Comparison of ENCODE assay signal across 11 mouse cellular contexts in genomic region chr9:66863456-66863855, GRCm38 (mm10). TPM values are rescaled to one million over a fixed set of nuclear protein-coding genes. Genes with fewer than 3 reads are reported as not detected.
A peak's percentile ranks its signal among the peaks of the same experiment; 100 is the strongest.
DNase-seq lines count a peak whose midpoint lies in the region; ATAC-seq and TF ChIP-seq lines count a peak whose summit lies in the region.
"Had no signal": no experiment of that assay in that cellular context is flagged by ENCODE, and none has a peak within 500 bp of the region (broad histone marks: within the 10 kb centered on the region; RNA-seq: fewer than 3 reads in every experiment).

No protein-coding gene starts in this region.

- no peaks in the 10 kb centered on the region for H3K9me3 ChIP-seq in embryonic facial prominence, embryonic 14.5 days (ENCODE audit: control insufficient read depth, low read length)
- H3K9me3 ChIP-seq in forebrain, embryonic 12.5 days: no peaks in the 10 kb centered on the region
- H3K9me3 ChIP-seq in lung, embryonic 15.5 days: no peaks in the 10 kb centered on the region
- H3K9me3 ChIP-seq in midbrain, embryonic 10.5 days (replicated peaks): no peaks in the 10 kb centered on the region

- no peaks in the 10 kb centered on the region for H3K27me3 ChIP-seq in embryonic facial prominence, embryonic 14.5 days (replicated peaks; ENCODE audit: control insufficient read depth, insufficient read depth, low read length)
- no peaks in the 10 kb centered on the region for H3K27me3 ChIP-seq in forebrain, embryonic 12.5 days
- no peaks in the 10 kb centered on the region for H3K27me3 ChIP-seq in lung, embryonic 15.5 days
- no peaks in the 10 kb centered on the region for H3K27me3 ChIP-seq in midbrain, embryonic 10.5 days (ENCODE audit: low read depth, poor library complexity, severe bottlenecking)

- no peak overlapping the region for H3K4me3 ChIP-seq in layer of hippocampus, adult 2 months
- no peak overlapping the region for H3K4me3 ChIP-seq in embryonic facial prominence, embryonic 14.5 days (ENCODE audit: low read depth, low read length)
- H3K4me3 ChIP-seq in forebrain, embryonic 12.5 days (replicated peaks): no peak overlapping the region
- no peak overlapping the region for H3K4me3 ChIP-seq in lung, embryonic 15.5 days
- no peak overlapping the region for H3K4me3 ChIP-seq in midbrain, embryonic 10.5 days

- peaks cover 20% of the 10 kb centered on the region for H3K36me3 ChIP-seq in embryonic facial prominence, embryonic 14.5 days (ENCODE audit: control insufficient read depth, insufficient read depth, low read length)
- peaks cover 16% of the 10 kb centered on the region for H3K36me3 ChIP-seq in forebrain, embryonic 12.5 days (replicated peaks)
- 0 out of 2 replicates have a peak, but pooled peaks cover 6% of the 10 kb centered on the region for H3K36me3 ChIP-seq in lung, embryonic 15.5 days
- peaks cover 30% of the 10 kb centered on the region for H3K36me3 ChIP-seq in midbrain, embryonic 10.5 days

- TF ChIP-seq CTCF in layer of hippocampus, adult 2 months (conservative IDR thresholded peaks at IDR 0.05): no peak

- 0 out of 2 replicates have a peak, but pooled peaks have one; percentile 26 for ATAC-seq in embryonic facial prominence, embryonic 14.5 days (ENCODE audit: low read depth)
- ATAC-seq in forebrain, embryonic 12.5 days (ENCODE audit: low FRiP score): peak; percentile 46; the same call in 1 of the 2 replicates
- no peak for ATAC-seq in lung, embryonic 15.5 days (ENCODE audit: borderline replicate concordance, extremely low read depth, low FRiP score, low TSS enrichment)
- ATAC-seq: activated CD4-positive, CD25-positive, alpha-beta regulatory T cell, adult 4 months had no signal

- H3K27ac ChIP-seq in layer of hippocampus, adult 2 months: peak overlapping the region; percentile 85
- peak overlapping the region; percentile 67 for H3K27ac ChIP-seq in embryonic facial prominence, embryonic 14.5 days (replicated peaks; ENCODE audit: low read depth, low read length)
- H3K27ac ChIP-seq in forebrain, embryonic 12.5 days: peak overlapping the region; percentile 85
- 0 out of 2 replicates have a peak overlapping the region, but pooled peaks have one; percentile 5 for H3K27ac ChIP-seq in lung, embryonic 15.5 days
- no peak overlapping the region for H3K27ac ChIP-seq in midbrain, embryonic 10.5 days (replicated peaks)

- WGBS in embryonic facial prominence, embryonic 14.5 days: 42% methylated on average over 3 of the region's 3 CpGs
- 13% methylated on average over 3 of the region's 3 CpGs for WGBS in forebrain, embryonic 12.5 days
- WGBS in lung, embryonic 15.5 days: 54% methylated on average over 3 of the region's 3 CpGs
- 65% methylated on average over 3 of the region's 3 CpGs for WGBS in midbrain, embryonic 10.5 days

- H3K4me2 ChIP-seq in embryonic facial prominence, embryonic 14.5 days (ENCODE audit: low read depth, low read length): no peak overlapping the region
- no peak overlapping the region for H3K4me2 ChIP-seq in forebrain, embryonic 12.5 days
- no peak overlapping the region for H3K4me2 ChIP-seq in lung, embryonic 15.5 days

- H3K9ac ChIP-seq in embryonic facial prominence, embryonic 14.5 days (ENCODE audit: low read depth, low read length): no peak overlapping the region
- no peak overlapping the region for H3K9ac ChIP-seq in forebrain, embryonic 12.5 days
- H3K9ac ChIP-seq in lung, embryonic 15.5 days: no peak overlapping the region

- DNase-seq in layer of hippocampus, adult 2 months (ENCODE audit: low spot score in 2 of 2): peak in 1 of 2 experiments; percentile 57
- no peak for DNase-seq in layer of hippocampus, adult 11-12 months (ENCODE audit: low spot score)
- peak; percentile 74 for DNase-seq in embryonic facial prominence, embryonic 14.5 days (ENCODE audit: low spot score)
- no peak for DNase-seq in midbrain, embryonic 10.5 days (ENCODE audit: low spot score)
- no peak for DNase-seq in cerebellum, adult 11-12 months
- no peak for DNase-seq in adrenal gland, adult 2 months
- DNase-seq: gastrocnemius, postnatal 25 days; kidney, adult 2 months had no signal

- H3K4me1 ChIP-seq in embryonic facial prominence, embryonic 14.5 days (ENCODE audit: control insufficient read depth, insufficient read depth, low read length): peaks cover 15% of the 10 kb centered on the region
- H3K4me1 ChIP-seq in forebrain, embryonic 12.5 days: peaks cover 29% of the 10 kb centered on the region
- 0 out of 2 replicates have a peak, but pooled peaks cover 7% of the 10 kb centered on the region for H3K4me1 ChIP-seq in lung, embryonic 15.5 days
- H3K4me1 ChIP-seq in midbrain, embryonic 10.5 days: peaks cover 15% of the 10 kb centered on the region

RNA-seq across cellular contexts. Expression of gene Aph1c, which starts 28.9 kb away (rescaled TPM):
- 1 to 10 TPM; 7.6 to 8.4 TPM for total RNA-seq in layer of hippocampus, adult 2 months (2021)
- polyA plus RNA-seq in embryonic facial prominence, embryonic 14.5 days (2014; fragmentation: Nextera tagmentation; extraction: Ambion mirVana): 3.8 and 4.4 TPM in 2 replicates
- polyA plus RNA-seq in forebrain, embryonic 12.5 days (2016; fragmentation: Nextera tagmentation; extraction: Ambion mirVana): 1.7 and 2.2 TPM in 2 replicates
- polyA plus RNA-seq in lung, embryonic 15.5 days (2015; fragmentation: Nextera tagmentation; extraction: Ambion mirVana): 3.5 and 5.3 TPM in 2 replicates
- polyA plus RNA-seq in midbrain, embryonic 10.5 days (2016; fragmentation: Nextera tagmentation; extraction: Ambion mirVana): 1.1 and 1.4 TPM in 2 replicates
- 1 to 10 TPM; 4.2 to 4.3 TPM for total RNA-seq in adrenal gland, adult 2 months (2021)
- 1.4 and 1.6 TPM in 2 replicates for polyA plus RNA-seq in adrenal gland, adult 2 months (2012; rRNA removed)

RNA-seq across cellular contexts. Expression of gene Rab8b, which starts 56.0 kb away (rescaled TPM):
- total RNA-seq in layer of hippocampus, adult 2 months (2021): 10 to 100 TPM; 46.1 to 47.1 TPM
- polyA plus RNA-seq in embryonic facial prominence, embryonic 14.5 days (2014; fragmentation: Nextera tagmentation; extraction: Ambion mirVana): 15.9 and 17.7 TPM in 2 replicates
- polyA plus RNA-seq in forebrain, embryonic 12.5 days (2016; fragmentation: Nextera tagmentation; extraction: Ambion mirVana): 50.3 and 50.7 TPM in 2 replicates
- 24.2 and 30.1 TPM in 2 replicates for polyA plus RNA-seq in lung, embryonic 15.5 days (2015; fragmentation: Nextera tagmentation; extraction: Ambion mirVana)
- polyA plus RNA-seq in midbrain, embryonic 10.5 days (2016; fragmentation: Nextera tagmentation; extraction: Ambion mirVana): 26.7 and 32.1 TPM in 2 replicates
- 10 to 100 TPM; 14.6 to 19.4 TPM for total RNA-seq in adrenal gland, adult 2 months (2021)
- polyA plus RNA-seq in adrenal gland, adult 2 months (2012; rRNA removed): 3.2 and 3.9 TPM in 2 replicates
